Mouse (Mus musculus): ENCODE data around the gene Gm1993. TPM values are rescaled to one million over a fixed set of nuclear protein-coding genes. Genes with fewer than 3 reads are reported as not detected.

Gene Gm1993
- not detected in 2 replicates for polyA plus RNA-seq (2015; fragmentation: Nextera tagmentation; extraction: Ambion mirVana)

GRCm38 (mm10) chrX:25570352-25570751 is at the start of gene Gm1993:
Gm1993 (minus strand) TSS chrX:25570452.

